Mouse (Mus musculus) hindbrain, embryonic 11.5 days (tissue): ENCODE measurements around the gene Rasgrp3. TPM values are rescaled to one million over a fixed set of nuclear protein-coding genes. Genes with fewer than 3 reads are reported as not detected.

ENCODE experiments used
- ATAC-seq: fragments of 200-750 bp; cut with Nextera tagmentation; 2 replicates; pipeline ENCODE4 v1.8.0; 2017; ENCODE audit warnings: mild to moderate bottlenecking, moderate TSS enrichment, moderate library complexity; ENCODE audit not compliant: low FRiP score
- DNase-seq: peaks from one replicate; pipeline ENCODE4 v3.0.0-alpha.2; 2015; ENCODE audit warnings: low spot score
- H3K27ac ChIP-seq: fragments of 300-500 bp; sonication (generic); 2 replicates; pipeline ENCODE4 v1.5.1; 2014; ENCODE audit warnings: mild to moderate bottlenecking, low read depth, low read length
- H3K27me3 ChIP-seq: fragments of 300-500 bp; sonication (generic); 2 replicates; pipeline ENCODE4 v1.6.1; 2014; ENCODE audit warnings: mild to moderate bottlenecking, low read length, moderate library complexity, mixed read lengths; ENCODE audit not compliant: control insufficient read depth, insufficient read depth
- H3K36me3 ChIP-seq: fragments of 300-500 bp; sonication (generic); 2 replicates; pipeline ENCODE4 v1.6.1; 2014; ENCODE audit warnings: mild to moderate bottlenecking, low read length, moderate library complexity, mixed read lengths; ENCODE audit not compliant: control insufficient read depth, insufficient read depth
- H3K4me1 ChIP-seq: fragments of 300-500 bp; sonication (generic); replicated peaks from 2 replicates; pipeline ENCODE4 v1.6.1; 2014; ENCODE audit warnings: low read length, mixed read lengths; ENCODE audit not compliant: control insufficient read depth, insufficient read depth
- H3K4me2 ChIP-seq: fragments of 300-500 bp; sonication (generic); replicated peaks from 2 replicates; pipeline ENCODE4 v1.6.1; 2014; ENCODE audit warnings: mild to moderate bottlenecking, low read depth, low read length
- H3K4me3 ChIP-seq: fragments of 300-500 bp; sonication (generic); 2 replicates; pipeline ENCODE4 v1.5.1; 2014; ENCODE audit warnings: low read depth, low read length
- H3K9ac ChIP-seq: fragments of 300-500 bp; sonication (generic); 2 replicates; pipeline ENCODE4 v1.6.1; 2014; ENCODE audit warnings: low read depth, low read length
- H3K9me3 ChIP-seq: fragments of 300-500 bp; sonication (generic); 2 replicates; pipeline ENCODE4 v1.6.1; 2016; ENCODE audit warnings: low read length; ENCODE audit not compliant: control insufficient read depth
- WGBS: fragments of 180-500 bp; shearing (Covaris S2); extraction: QIAGEN DNeasy Blood & Tissue Kit; methylation state at CpG from one replicate; pipeline ENCODE4 v1.1.7; 2014; 5-methylcytosine and 5-hydroxymethylcytosine counted together
- polyA plus RNA-seq: library from polyadenylated mRNA; unstranded; fragments of >200 nt; fragmentation: Nextera tagmentation; extraction: Ambion mirVana; gene quantifications from 2 replicates; pipeline ENCODE4 v1.2.1, GENCODE M21; 2014

The Rasgrp3 gene
- polyA plus RNA-seq, 1 experiment from 2014 or later = 7.6 TPM

GRCm38 (mm10) chr17:75436819-75437218, 1.1 kb downstream of the Rasgrp3 start:
- ATAC-seq (no peak), DNase-seq (no peak)
- no peak overlapping the region for H3K4me2 ChIP-seq
- H3K4me1 ChIP-seq = no peaks in the 10 kb centered on the region
- H3K27me3 ChIP-seq = no peaks in the 10 kb centered on the region
- H3K36me3 ChIP-seq = no peaks in the 10 kb centered on the region
- H3K27ac ChIP-seq = no peak overlapping the region
- H3K9me3 ChIP-seq = no peaks in the 10 kb centered on the region
- WGBS = 78% methylated on average over 6 of the region's 6 CpGs
- H3K4me3 ChIP-seq = no peak overlapping the region
- no peak overlapping the region for H3K9ac ChIP-seq

GRCm38 (mm10) chr17:75437239-75437750, 1.6 kb downstream of the Rasgrp3 start:
- no peaks in the 10 kb centered on the region for H3K27me3 ChIP-seq
- H3K4me3 ChIP-seq = no peak overlapping the region
- WGBS = 71% methylated on average over 11 of the region's 11 CpGs
- H3K4me2 ChIP-seq = no peak overlapping the region
- ATAC-seq (no peak), DNase-seq (no peak)
- no peak overlapping the region for H3K9ac ChIP-seq
- H3K4me1 ChIP-seq = no peaks in the 10 kb centered on the region
- no peaks in the 10 kb centered on the region for H3K9me3 ChIP-seq
- no peaks in the 10 kb centered on the region for H3K36me3 ChIP-seq
- no peak overlapping the region for H3K27ac ChIP-seq

GRCm38 (mm10) chr17:75438162-75438561, 2.5 kb downstream of the Rasgrp3 start:
- WGBS = 53% methylated on average over 5 of the region's 5 CpGs
- H3K27me3 ChIP-seq = no peaks in the 10 kb centered on the region
- no peak overlapping the region for H3K27ac ChIP-seq
- no peak overlapping the region for H3K4me3 ChIP-seq
- no peak; the same call in 1 of the 2 replicates for ATAC-seq
- no peak for DNase-seq
- H3K9me3 ChIP-seq = no peaks in the 10 kb centered on the region
- no peaks in the 10 kb centered on the region for H3K36me3 ChIP-seq
- no peak overlapping the region for H3K9ac ChIP-seq
- no peaks in the 10 kb centered on the region for H3K4me1 ChIP-seq
- H3K4me2 ChIP-seq = no peak overlapping the region

GRCm38 (mm10) chr17:75439062-75439461, 3.4 kb downstream of the Rasgrp3 start:
- H3K4me3 ChIP-seq = no peak overlapping the region
- WGBS = 73% methylated on average over 14 of the region's 14 CpGs
- ATAC-seq (peak; percentile 63), DNase-seq (no peak)
- H3K4me1 ChIP-seq = no peaks in the 10 kb centered on the region
- H3K4me2 ChIP-seq = no peak overlapping the region
- H3K27me3 ChIP-seq = no peaks in the 10 kb centered on the region
- H3K9me3 ChIP-seq = no peaks in the 10 kb centered on the region
- H3K36me3 ChIP-seq = no peaks in the 10 kb centered on the region
- H3K9ac ChIP-seq = no peak overlapping the region
- no peak overlapping the region for H3K27ac ChIP-seq

GRCm38 (mm10) chr17:75440619-75441018, 4.9 kb downstream of the Rasgrp3 start:
- no peaks in the 10 kb centered on the region for H3K36me3 ChIP-seq
- WGBS = 64% methylated on average over 7 of the region's 7 CpGs
- H3K4me3 ChIP-seq = no peak overlapping the region
- H3K9ac ChIP-seq = no peak overlapping the region
- DNase-seq = peak; percentile 10
- no peaks in the 10 kb centered on the region for H3K27me3 ChIP-seq
- H3K27ac ChIP-seq = no peak overlapping the region
- H3K4me1 ChIP-seq = no peaks in the 10 kb centered on the region
- ATAC-seq = peak; percentile 66; the same call in 1 of the 2 replicates
- no peaks in the 10 kb centered on the region for H3K9me3 ChIP-seq
- no peak overlapping the region for H3K4me2 ChIP-seq

- no peaks in the 10 kb centered on the region for H3K9me3 ChIP-seq
- H3K4me2 ChIP-seq = no peak overlapping the region
- ATAC-seq = no peak
- DNase-seq = no peak
- no peaks in the 10 kb centered on the region for H3K27me3 ChIP-seq
- H3K4me1 ChIP-seq = no peaks in the 10 kb centered on the region
- H3K36me3 ChIP-seq = no peaks in the 10 kb centered on the region
- WGBS = 84% methylated on average over 5 of the region's 5 CpGs
- no peak overlapping the region for H3K9ac ChIP-seq
- H3K27ac ChIP-seq = no peak overlapping the region
- H3K4me3 ChIP-seq = no peak overlapping the region
Measured at GRCm38 (mm10) chr17:75441260-75441830, 5.6 kb downstream of the Rasgrp3 start.

- no peaks in the 10 kb centered on the region for H3K4me1 ChIP-seq
- H3K4me2 ChIP-seq = no peak overlapping the region
- H3K27ac ChIP-seq = no peak overlapping the region
- ATAC-seq = no peak
- no peak for DNase-seq
- H3K9me3 ChIP-seq = no peaks in the 10 kb centered on the region
- 98% methylated on average over 8 of the region's 8 CpGs for WGBS
- no peaks in the 10 kb centered on the region for H3K36me3 ChIP-seq
- H3K9ac ChIP-seq = no peak overlapping the region
- no peaks in the 10 kb centered on the region for H3K27me3 ChIP-seq
- no peak overlapping the region for H3K4me3 ChIP-seq
Measured at GRCm38 (mm10) chr17:75442352-75442751, 6.7 kb downstream of the Rasgrp3 start.

GRCm38 (mm10) chr17:75443064-75443621, 7.4 kb downstream of the Rasgrp3 start:
- Histone ChIP-seq H3K27ac (no peak overlapping the region), H3K27me3 (no peaks in the 10 kb centered on the region), H3K36me3 (no peaks in the 10 kb centered on the region), H3K9ac (no peak overlapping the region), H3K4me2 (no peak overlapping the region), H3K4me3 (no peak overlapping the region), H3K4me1 (no peaks in the 10 kb centered on the region), H3K9me3 (no peaks in the 10 kb centered on the region)
- DNase-seq = no peak
- no peak for ATAC-seq
- WGBS = 89% methylated on average over 6 of the region's 6 CpGs

GRCm38 (mm10) chr17:75448257-75448656, 12.6 kb downstream of the Rasgrp3 start:
- WGBS = 94% methylated on average over 3 of the region's 3 CpGs
- no peaks in the 10 kb centered on the region for H3K4me1 ChIP-seq
- no peak for ATAC-seq

More at GRCm38 (mm10) chr17:75448257-75448656, 12.6 kb downstream of the Rasgrp3 start:
- no peaks in the 10 kb centered on the region for H3K27me3 ChIP-seq
- H3K27ac ChIP-seq = no peak overlapping the region
- no peak overlapping the region for H3K4me3 ChIP-seq
- no peaks in the 10 kb centered on the region for H3K36me3 ChIP-seq
- H3K9me3 ChIP-seq = no peaks in the 10 kb centered on the region
- H3K9ac ChIP-seq = no peak overlapping the region
- no peak for DNase-seq
- no peak overlapping the region for H3K4me2 ChIP-seq
